ENCODE assay signal across 8 mouse cellular contexts in genomic region chr1:59833723-59834122, GRCm38 (mm10).
DNase-seq lines count a peak whose midpoint lies in the region; ATAC-seq lines count a peak whose summit lies in the region.

No protein-coding gene starts in this region.

- intact Hi-C loops in heart, postnatal 36 days (cut with DNase I): loop anchor here (5.0 kb wide), 1 partner anchor 36 kb away; no protein-coding TSS in a partner anchor

- WGBS in neural tube, embryonic 14.5 days: 2% methylated on average over 2 of the region's 2 CpGs

- no peaks in the 10 kb centered on the region for H3K36me3 ChIP-seq in neural tube, embryonic 14.5 days (ENCODE audit: control insufficient read depth, insufficient read depth, low read length)

- H3K9ac ChIP-seq in neural tube, embryonic 14.5 days (replicated peaks; ENCODE audit: low read depth, low read length): no peak overlapping the region

- H3K4me2 ChIP-seq in neural tube, embryonic 14.5 days (ENCODE audit: low read depth, low read length): no peak overlapping the region

- peak; percentile 66; the same call in 1 of the 2 replicates for ATAC-seq in neural tube, embryonic 14.5 days (ENCODE audit: low read depth)

- H3K4me1 ChIP-seq in neural tube, embryonic 14.5 days (ENCODE audit: control insufficient read depth, insufficient read depth, low read length): no peaks in the 10 kb centered on the region

- DNase-seq in heart, adult 18-20 months: peak; percentile 22 to 35
- DNase-seq in heart, postnatal 36 days: no peak
- DNase-seq in heart, adult 9 months (ENCODE audit: low spot score in 2 of 2): peak; percentile 15
- peak; percentile 22 for DNase-seq in kidney, adult 9 months
- peak; percentile 42 for DNase-seq in liver
- DNase-seq in cerebellum, postnatal 4 days (ENCODE audit: low spot score in 2 of 2): no peak
- no peak for DNase-seq in spleen, postnatal 36 days (ENCODE audit: low spot score in 2 of 2)

- H3K4me3 ChIP-seq in neural tube, embryonic 14.5 days (ENCODE audit: low read depth, low read length): no peak overlapping the region

- H3K9me3 ChIP-seq in neural tube, embryonic 14.5 days (ENCODE audit: control insufficient read depth, low read length): no peaks in the 10 kb centered on the region

- H3K27ac ChIP-seq in neural tube, embryonic 14.5 days (ENCODE audit: low read depth, low read length): no peak overlapping the region

- H3K27me3 ChIP-seq in neural tube, embryonic 14.5 days (ENCODE audit: control insufficient read depth, insufficient read depth, low read length): no peaks in the 10 kb centered on the region

Comparison
In these comparisons a context has a peak if more than half of its experiments do, and no peak if none do; other contexts are left out.
1. DNase-seq: peak in heart, adult 18-20 months (2 of 2), heart, adult 9 months (2 of 2), kidney, adult 9 months (single experiment) and liver (single experiment); none in heart, postnatal 36 days (0 of 2), cerebellum, postnatal 4 days (0 of 2) and spleen, postnatal 36 days (0 of 2).